Mouse (Mus musculus) left cerebral cortex, adult 8-10 months (tissue): Measurements from ENCODE around the gene Gps2. TPM values are rescaled to one million over a fixed set of nuclear protein-coding genes. Genes with fewer than 3 reads are reported as not detected.
A peak's percentile ranks its signal among the peaks of the same experiment; 100 is the strongest.

ENCODE experiments used
- DNase-seq, 2 experiments: peaks; one replicate each; pipeline ENCODE4 v3.0.0; 2022; ENCODE audit warnings: low spot score in 2 of 2
- total RNA-seq, 4 experiments: library from RNA; stranded (reverse); gene quantifications; 2 replicates each; pipeline ENCODE4 v1.2.4; 2022

The Gps2 gene
- total RNA-seq, 4 experiments from 2014 or later, result 27.1 to 37.6 (median 32.4) TPM

DNA sequence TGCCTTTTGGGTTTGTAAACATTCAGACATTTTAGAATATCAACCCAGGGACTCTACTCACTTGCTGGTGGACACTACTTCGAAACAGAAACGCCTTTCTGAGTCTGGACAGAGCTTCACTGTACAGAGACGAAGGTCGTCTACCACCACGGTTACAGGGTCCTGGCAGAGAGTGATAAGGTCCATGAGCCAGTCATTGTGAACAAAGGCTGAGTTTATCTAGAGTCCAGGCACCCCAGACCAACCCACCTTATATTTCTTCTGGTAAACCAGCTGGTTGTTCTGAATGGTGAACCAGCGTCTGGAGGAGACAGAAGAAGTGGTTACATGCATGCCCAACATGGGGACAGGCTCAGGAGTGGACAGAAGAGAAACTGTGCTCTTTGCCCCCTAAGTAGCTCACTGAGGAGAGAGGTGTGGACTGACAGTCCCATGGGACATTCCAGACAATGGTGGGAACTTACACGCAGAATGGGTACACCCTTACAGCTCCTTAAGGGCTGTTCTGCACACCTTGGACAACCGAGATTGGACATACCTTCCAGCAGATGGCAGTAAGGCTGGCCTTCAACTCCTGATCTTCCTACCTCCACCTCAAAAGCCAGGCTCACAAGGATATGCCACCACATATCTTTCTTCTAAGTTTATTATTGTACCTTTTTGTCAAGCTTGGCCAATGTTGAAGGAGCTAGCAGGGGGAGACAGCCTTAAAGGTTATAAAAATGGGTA, 26.6 kb upstream of the Gps2 start:
- DNase-seq, result no peak

- DNase-seq, result no peak
Measured at GRCm38 (mm10) chr11:69891482-69891881, 22.2 kb upstream of the Gps2 start.

GRCm38 (mm10) chr11:69894671-69895070, 19.0 kb upstream of the Gps2 start:
- no peak for DNase-seq

GRCm38 (mm10) chr11:69895291-69895690, 18.4 kb upstream of the Gps2 start, which contains the start of gene Acap1:
Acap1 (minus strand) TSS chr11:69895539.
- no peak for DNase-seq

- DNase-seq, result no peak
Measured at GRCm38 (mm10) chr11:69899870-69900269, 13.8 kb upstream of the Gps2 start.

DNA sequence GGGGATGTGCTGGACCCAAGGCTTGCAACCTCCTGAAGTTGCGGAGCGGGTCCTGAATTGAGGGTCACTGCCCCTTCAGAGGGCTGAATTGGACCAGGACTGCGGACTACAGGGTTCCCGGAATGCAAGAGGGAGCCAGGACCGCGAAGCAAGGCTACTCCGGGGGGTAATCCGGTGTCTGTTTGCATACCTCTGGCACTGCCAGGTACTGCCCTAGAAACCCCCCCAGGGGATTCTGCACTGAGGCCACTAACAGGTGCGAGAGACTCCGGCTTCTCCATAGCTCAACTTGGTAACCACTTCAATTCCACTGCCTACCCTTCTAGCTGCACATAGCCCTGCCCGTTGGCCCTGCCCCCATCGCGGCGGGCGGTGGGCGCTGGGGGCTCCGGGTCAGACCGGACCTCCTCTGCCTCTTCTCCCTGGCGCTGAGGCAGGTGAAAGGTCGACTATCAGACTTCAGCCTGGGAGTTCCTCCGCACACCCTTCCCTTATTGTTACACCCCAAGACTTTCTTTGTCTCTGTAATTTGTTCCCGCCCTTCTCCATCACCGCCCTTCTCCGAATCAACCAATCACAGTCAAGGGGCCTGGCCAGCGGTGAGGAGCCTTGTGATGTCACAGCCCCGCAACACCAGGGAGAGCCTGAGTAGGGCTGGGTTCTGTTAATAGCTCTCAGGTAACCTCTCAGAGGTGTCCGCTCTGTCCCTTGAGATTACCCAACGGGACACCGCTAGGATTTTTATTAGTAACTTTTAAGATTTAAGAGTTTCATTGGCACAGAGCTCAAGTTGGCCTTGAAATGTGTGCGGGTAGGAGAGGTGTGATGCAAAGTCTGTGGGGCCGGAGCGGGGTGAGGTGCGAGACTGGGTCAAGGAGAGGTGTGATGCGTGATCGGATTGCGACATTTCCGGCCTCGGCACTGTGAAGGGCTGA, 12.9 kb upstream of the Gps2 start, which contains the start of the genes 2810408A11Rik and Neurl4:
Gene 2810408A11Rik, minus strand, starts transcription at position 517 of the 935 bp plus-strand sequence.
Gene Neurl4, plus strand, starts transcription at position 602 of the 935 bp plus-strand sequence.
- peak; percentile 65 to 90 for DNase-seq

- peak; percentile 92 to 99 for DNase-seq
Measured at GRCm38 (mm10) chr11:69901406-69901846, 12.3 kb upstream of the Gps2 start.

DNA sequence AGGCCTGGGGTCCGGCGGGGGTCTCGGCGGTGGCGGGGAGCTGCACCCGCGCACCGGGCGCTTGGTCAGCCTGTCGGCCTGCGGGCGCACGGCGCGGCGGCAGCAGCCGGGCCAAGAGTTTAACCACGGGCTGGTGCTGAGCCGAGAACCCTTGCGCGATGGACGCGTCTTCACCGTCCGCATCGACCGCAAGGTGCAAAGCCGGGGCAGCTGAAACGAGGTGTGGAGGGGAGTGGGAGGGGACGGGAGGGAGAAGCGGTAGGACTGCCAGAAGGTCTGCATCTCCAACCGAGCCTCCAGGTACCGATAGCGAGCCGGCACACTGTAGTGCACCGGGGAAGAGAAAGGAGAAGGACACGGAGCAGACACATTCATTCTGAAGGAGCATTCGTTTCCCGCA, 11.7 kb upstream of the Gps2 start:
- DNase-seq, result no peak

DNA sequence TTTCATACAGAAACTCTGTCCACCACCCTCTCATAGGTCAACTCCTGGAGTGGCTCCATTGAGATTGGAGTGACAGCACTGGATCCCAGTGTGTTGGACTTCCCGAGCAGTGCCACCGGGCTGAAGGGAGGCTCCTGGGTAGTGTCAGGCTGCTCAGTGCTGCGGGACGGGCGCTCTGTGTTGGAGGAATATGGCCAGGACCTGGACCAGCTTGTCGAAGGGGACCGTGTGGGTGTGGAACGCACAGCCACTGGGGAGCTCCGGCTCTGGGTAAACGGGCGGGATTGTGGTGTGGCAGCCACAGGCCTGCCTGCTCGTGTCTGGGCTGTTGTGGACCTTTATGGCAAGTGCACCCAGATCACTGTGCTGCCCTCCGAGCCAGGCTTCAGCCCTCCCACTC, 10.7 kb upstream of the Gps2 start:
- no peak for DNase-seq

- DNase-seq, result no peak
Measured at GRCm38 (mm10) chr11:69904311-69904710, 9.4 kb upstream of the Gps2 start.

DNA sequence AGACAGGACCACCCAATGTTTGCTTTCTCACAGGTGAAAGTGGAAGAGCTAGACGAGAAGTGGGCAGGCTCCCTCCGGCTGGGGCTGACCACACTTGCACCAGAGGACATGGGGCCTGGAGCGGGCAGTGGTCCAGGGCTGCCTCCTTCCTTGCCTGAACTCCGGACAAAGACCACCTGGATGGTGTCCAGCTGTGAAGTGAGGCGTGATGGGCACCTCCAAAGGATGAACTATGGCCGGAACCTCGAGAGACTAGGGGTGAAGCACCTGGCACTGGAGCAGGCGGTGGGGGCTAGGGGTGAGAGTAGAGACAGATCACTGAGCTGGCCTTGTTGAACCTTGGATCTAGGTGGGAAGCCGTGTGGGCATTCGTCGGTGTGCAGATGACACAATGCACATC, 5.0 kb upstream of the Gps2 start:
- DNase-seq, result no peak

- no peak for DNase-seq
Measured at GRCm38 (mm10) chr11:69909174-69909573, 4.5 kb upstream of the Gps2 start.

- DNase-seq, result no peak
Measured at GRCm38 (mm10) chr11:69910177-69910576, 3.5 kb upstream of the Gps2 start.

GRCm38 (mm10) chr11:69910781-69911560, 2.7 kb upstream of the Gps2 start:
- no peak for DNase-seq

GRCm38 (mm10) chr11:69911701-69912100, 2.0 kb upstream of the Gps2 start:
- no peak for DNase-seq

- DNase-seq, result no peak
Measured at GRCm38 (mm10) chr11:69912716-69913530, 765 bp upstream of the Gps2 start.

DNA sequence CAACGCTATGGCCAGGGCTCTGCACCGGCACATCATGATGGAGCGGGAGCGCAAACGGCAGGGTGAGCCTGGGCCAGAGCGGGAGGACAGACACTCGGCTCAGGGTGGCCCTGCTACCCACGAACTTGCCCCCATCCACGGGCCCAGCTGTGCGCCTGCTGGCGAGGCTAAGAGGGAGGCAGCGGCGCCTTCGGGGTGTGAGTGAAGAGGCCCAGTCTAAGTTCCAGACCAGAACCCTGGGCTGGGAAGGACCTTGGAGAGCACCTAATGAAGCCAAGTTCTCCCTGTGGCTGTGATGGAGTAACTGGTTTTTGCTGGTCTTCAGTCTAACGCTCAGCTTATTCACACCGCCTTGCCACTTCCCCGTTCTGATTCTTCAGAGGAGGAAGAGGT, 680 bp downstream of the Gps2 start:
- DNase-seq, result no peak

- no peak for DNase-seq
Measured at GRCm38 (mm10) chr11:69914917-69915430, 1.3 kb downstream of the Gps2 start.

DNA sequence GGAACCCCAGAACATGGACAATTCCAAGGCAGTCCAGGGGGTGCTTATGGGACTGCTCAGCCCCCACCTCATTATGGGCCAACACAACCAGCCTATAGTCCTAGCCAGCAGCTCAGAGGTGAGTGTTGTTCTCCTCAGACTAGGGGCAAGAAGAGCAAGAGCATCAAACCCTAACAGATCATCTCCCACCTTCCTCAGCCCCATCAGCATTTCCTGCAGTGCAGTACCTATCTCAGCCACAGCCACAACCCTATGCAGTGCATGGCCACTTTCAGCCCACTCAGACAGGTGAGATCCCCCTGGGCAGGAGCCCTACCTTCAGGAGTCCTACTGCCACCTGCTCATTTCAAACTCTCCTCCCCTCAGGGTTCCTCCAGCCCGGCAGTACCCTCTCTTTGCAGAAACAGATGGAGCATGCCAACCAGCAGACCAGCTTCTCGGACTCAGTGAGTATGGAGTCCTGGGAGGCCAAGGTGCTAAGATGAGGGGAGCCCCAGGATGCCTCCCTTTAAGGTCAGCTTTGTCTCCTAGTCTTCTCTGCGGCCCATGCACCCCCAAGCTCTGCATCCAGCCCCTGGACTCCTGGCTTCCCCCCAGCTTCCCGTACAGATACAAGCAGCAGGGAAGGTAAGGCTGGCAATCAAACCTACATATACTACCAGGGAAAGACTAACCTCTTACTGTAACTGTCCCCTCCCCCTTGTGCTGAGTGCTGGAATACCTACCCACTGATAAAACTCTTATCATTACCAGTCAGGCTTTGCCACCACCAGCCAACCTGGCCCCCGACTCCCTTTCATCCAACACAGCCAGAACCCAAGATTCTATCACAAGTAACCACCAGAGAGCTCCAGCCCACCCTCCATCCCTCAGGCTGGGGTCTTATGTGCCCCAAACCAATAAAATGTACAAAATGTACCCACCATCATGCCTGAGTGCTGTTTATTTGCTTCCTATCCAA, 2.3 kb downstream of the Gps2 start:
- no peak for DNase-seq
